Mouse (Mus musculus) thymus, adult 2 months (tissue): ENCODE data around the gene Vps72. TPM values are rescaled to one million over a fixed set of nuclear protein-coding genes. Genes with fewer than 3 reads are reported as not detected.
"Not testable (repeated sequence)": the region's sequence is repeated elsewhere in the genome, so short reads cannot be mapped to it uniquely, and the experiment has no call there.

ENCODE experiments used
- DNase-seq: peaks from one replicate; pipeline ENCODE4 v3.0.0; 2021
- H3K27ac ChIP-seq: fragments of 200-500 bp; 2 replicates; pipeline ENCODE4 v1.5.1; 2012; ENCODE audit warnings: low read length, control low read depth; ENCODE audit not compliant: control insufficient read depth, insufficient read depth
- H3K27me3 ChIP-seq: fragments of 200-500 bp; 2 replicates; pipeline ENCODE4 v1.6.1; 2012; ENCODE audit warnings: mild to moderate bottlenecking, low read length, moderate library complexity, mixed read lengths; ENCODE audit not compliant: control insufficient read depth, insufficient read depth
- H3K36me3 ChIP-seq: fragments of 200-500 bp; 2 replicates; pipeline ENCODE4 v1.6.1; 2012; ENCODE audit warnings: mild to moderate bottlenecking, low read length, moderate library complexity; ENCODE audit not compliant: control insufficient read depth, insufficient read depth
- H3K4me1 ChIP-seq: fragments of 200-500 bp; replicated peaks from 2 replicates; pipeline ENCODE4 v1.6.1; 2012; ENCODE audit warnings: low read length; ENCODE audit not compliant: control insufficient read depth, insufficient read depth
- H3K4me3 ChIP-seq: fragments of 200-500 bp; 2 replicates; pipeline ENCODE4 v1.5.1; 2012; ENCODE audit warnings: mild to moderate bottlenecking, low read length, control low read depth, moderate library complexity; ENCODE audit not compliant: control insufficient read depth, insufficient read depth
- CTCF ChIP-seq: fragments of 200-500 bp; IDR thresholded peaks from 2 replicates; pipeline ENCODE4 v1.5.1; 2012; ENCODE audit warnings: mild to moderate bottlenecking, control low read depth, low read length, moderate library complexity, borderline replicate concordance; ENCODE audit not compliant: control insufficient read depth, poor library complexity, insufficient read depth; ENCODE audit errors: extremely low read depth
- POLR2A ChIP-seq: fragments of 200-500 bp; IDR thresholded peaks from 2 replicates; pipeline ENCODE4 v1.6.1; 2012; ENCODE audit warnings: mild to moderate bottlenecking, low read length, control low read depth, moderate library complexity; ENCODE audit not compliant: control insufficient read depth, poor library complexity, insufficient read depth; ENCODE audit errors: extremely low read depth
- WGBS: fragments of 180-500 bp; shearing (Covaris S2); methylation state at CpG from one replicate; pipeline ENCODE4 v1.1.7; 2018; 5-methylcytosine and 5-hydroxymethylcytosine counted together
- polyA plus RNA-seq: library from polyadenylated mRNA; depleted of rRNA; stranded (reverse); fragments of >200 nt; gene quantifications from 2 replicates; pipeline ENCODE4 v1.2.3, GENCODE M21; 2012

Gene Vps72
- polyA plus RNA-seq, 1 experiment, result 77.1 TPM

GRCm38 (mm10) chr3:95133176-95133575 is 22.4 kb downstream of the Vps72 start:
- no peak for DNase-seq
- TF ChIP-seq CTCF (no peak), POLR2A (no peak)
- peak overlapping the region; percentile 53 for H3K4me3 ChIP-seq
- H3K4me1 ChIP-seq, result peaks cover 20% of the 10 kb centered on the region
- no peaks in the 10 kb centered on the region; the same call in 1 of the 2 replicates for H3K36me3 ChIP-seq
- WGBS, result 61% methylated on average over 11 of the region's 11 CpGs
- no peak overlapping the region for H3K27ac ChIP-seq
- no peaks in the 10 kb centered on the region for H3K27me3 ChIP-seq

DNA sequence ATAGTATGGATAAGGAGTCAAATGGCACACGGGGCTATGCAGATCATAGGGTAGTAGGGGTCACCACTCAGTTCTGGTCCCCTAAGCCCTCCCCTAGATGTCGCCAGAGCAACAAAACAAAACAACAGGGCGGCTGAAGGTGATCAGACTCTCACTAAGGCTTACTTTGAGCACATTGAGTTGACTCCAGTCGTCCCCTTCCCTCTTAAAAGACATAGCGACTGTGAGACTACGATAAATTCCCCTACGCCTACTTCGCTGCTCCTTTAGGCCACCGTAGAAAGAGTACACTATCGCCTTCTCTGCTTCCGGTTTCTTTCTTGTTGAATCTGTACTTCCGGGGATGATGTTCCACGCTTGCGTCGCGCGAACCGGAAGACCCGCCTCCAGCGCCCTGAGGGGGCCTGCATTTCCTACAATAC is 22.9 kb downstream of the Vps72 start, which contains the start of the genes Scnm1 and Lysmd1:
Gene Scnm1, minus strand, starts transcription at position 332 of the 422 bp plus-strand sequence.
Gene Lysmd1, plus strand, starts transcription at position 409 of the 422 bp plus-strand sequence.
- under 1% methylated on average over 20 of the region's 20 CpGs for WGBS
- H3K4me1 ChIP-seq, result peaks cover 21% of the 10 kb centered on the region
- no peaks in the 10 kb centered on the region for H3K27me3 ChIP-seq
- peak within 1 kb of the TSS; percentile 53 for H3K4me3 ChIP-seq
- H3K27ac ChIP-seq, result peak within 1 kb of the TSS; percentile 41; the same call in 1 of the 2 replicates
- DNase-seq, result peak; percentile 89
- TF ChIP-seq POLR2A (no peak), CTCF (no peak)
- no peaks in the 10 kb centered on the region; the same call in 1 of the 2 replicates for H3K36me3 ChIP-seq

DNA sequence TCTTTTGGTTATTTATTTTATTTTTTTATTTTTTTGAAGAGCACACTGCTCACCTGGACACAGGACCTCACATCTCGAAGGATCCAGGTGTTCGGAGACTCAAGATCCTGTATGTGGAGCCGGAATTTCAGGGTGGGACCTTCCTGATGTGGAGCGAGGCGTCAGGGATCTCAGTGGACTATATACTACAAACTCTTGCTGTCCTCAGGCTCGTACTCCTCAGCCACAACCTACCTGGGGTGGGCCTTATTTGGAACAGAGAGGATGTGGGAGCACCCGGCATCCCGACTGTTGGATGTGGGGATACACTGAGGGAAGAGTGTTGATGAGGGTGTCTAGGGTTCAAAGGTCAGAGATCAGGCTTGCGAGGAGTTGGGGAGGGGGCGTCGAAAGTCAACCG is 23.3 kb downstream of the Vps72 start:
- WGBS, result no CpG with 5 or more reads among the region's 12 CpGs
- H3K4me3 ChIP-seq, result not testable (repeated sequence)

DNA sequence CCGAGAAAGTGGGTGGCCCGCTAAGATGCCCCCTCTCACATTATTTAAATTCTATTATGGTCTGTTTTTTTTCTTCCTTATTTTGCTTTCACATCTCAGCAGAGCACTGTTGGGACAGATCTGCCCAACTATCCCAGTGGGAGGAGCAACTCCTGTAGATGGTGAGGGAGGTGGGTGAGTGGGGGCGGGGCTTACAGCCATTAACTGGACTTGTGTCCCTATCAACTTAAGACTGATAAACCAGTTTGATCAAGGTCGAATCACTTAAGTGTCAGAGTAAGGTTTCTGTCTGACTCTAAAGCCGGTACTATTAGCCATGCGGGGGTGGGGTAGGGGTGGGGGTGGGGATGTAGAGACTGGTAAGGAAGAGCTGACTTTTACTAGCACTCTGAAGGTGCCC is 24.2 kb downstream of the Vps72 start:
- Histone ChIP-seq H3K36me3 (peaks cover 7% of the 10 kb centered on the region), H3K27ac (peak overlapping the region; percentile 41; the same call in 1 of the 2 replicates), H3K4me1 (peaks cover 28% of the 10 kb centered on the region), H3K27me3 (no peaks in the 10 kb centered on the region), H3K4me3 (peak overlapping the region; percentile 45)
- 4% methylated on average over 6 of the region's 6 CpGs for WGBS
- peak; percentile 34 for DNase-seq
- TF ChIP-seq POLR2A, result no peak
- no peak for TF ChIP-seq CTCF

More for the DNA sequence above, 23.3 kb downstream of the Vps72 start:
- H3K27me3 ChIP-seq, DNase-seq, H3K27ac ChIP-seq, H3K36me3 ChIP-seq: not testable (repeated sequence)
- H3K4me1 ChIP-seq, result peaks cover 21% of the 10 kb centered on the region

- peaks cover 11% of the 10 kb centered on the region; the same call in 1 of the 2 replicates for H3K36me3 ChIP-seq
- no peak overlapping the region for H3K4me3 ChIP-seq
- WGBS, result 8% methylated on average over 7 of the region's 7 CpGs
- TF ChIP-seq POLR2A (no peak), CTCF (no peak)
- peak overlapping the region; percentile 41; the same call in 1 of the 2 replicates for H3K27ac ChIP-seq
- DNase-seq, result peak; percentile 39
- peaks cover 34% of the 10 kb centered on the region for H3K4me1 ChIP-seq
- no peaks in the 10 kb centered on the region for H3K27me3 ChIP-seq
Measured at GRCm38 (mm10) chr3:95135433-95136052, 24.7 kb downstream of the Vps72 start.

GRCm38 (mm10) chr3:95136336-95136735 is 25.5 kb downstream of the Vps72 start:
- Histone ChIP-seq H3K4me3 (no peak overlapping the region), H3K4me1 (peaks cover 40% of the 10 kb centered on the region), H3K27me3 (no peaks in the 10 kb centered on the region), H3K27ac (peak overlapping the region; percentile 37; the same call in 1 of the 2 replicates), H3K36me3 (peaks cover 11% of the 10 kb centered on the region; the same call in 1 of the 2 replicates)
- WGBS, result 52% methylated on average over 3 of the region's 3 CpGs
- no peak for TF ChIP-seq CTCF
- no peak for TF ChIP-seq POLR2A
- no peak for DNase-seq

GRCm38 (mm10) chr3:95139586-95140288 is 28.9 kb downstream of the Vps72 start:
- TF ChIP-seq CTCF (no peak), POLR2A (no peak)
- Histone ChIP-seq H3K27me3 (no peaks in the 10 kb centered on the region), H3K4me1 (peaks cover 42% of the 10 kb centered on the region), H3K27ac (peak overlapping the region; percentile 7; the same call in 1 of the 2 replicates), H3K36me3 (peaks cover 11% of the 10 kb centered on the region; the same call in 1 of the 2 replicates), H3K4me3 (no peak overlapping the region)
- DNase-seq, result no peak
- WGBS, result 74% methylated on average over 25 of the region's 25 CpGs
